7 mouse cellular contexts compared by ENCODE assay signal in genomic region chr2:4614276-4614929, GRCm38 (mm10). TPM values are rescaled to one million over a fixed set of nuclear protein-coding genes. Genes with fewer than 3 reads are reported as not detected.
DNase-seq lines count a peak whose midpoint lies in the region; ATAC-seq lines count a peak whose summit lies in the region.
"Not testable (repeated sequence)": the region's sequence is repeated elsewhere in the genome, so short reads cannot be mapped to it uniquely, and the experiment has no call there.

No protein-coding gene starts in this region.

- H3K4me1 ChIP-seq in heart, embryonic 16.5 days (ENCODE audit: control insufficient read depth, insufficient read depth, low read length); intestine, embryonic 14.5 days (replicated peaks; ENCODE audit: control insufficient read depth, insufficient read depth, low read length); kidney, embryonic 14.5 days (ENCODE audit: control insufficient read depth, insufficient read depth, low read length); liver, embryonic 13.5 days (replicated peaks); midbrain, embryonic 15.5 days: not testable (repeated sequence)

- H3K9ac ChIP-seq in heart, embryonic 16.5 days (ENCODE audit: low read length); intestine, embryonic 14.5 days (ENCODE audit: low read length); kidney, embryonic 14.5 days (ENCODE audit: low read depth, low read length); liver, embryonic 13.5 days; midbrain, embryonic 15.5 days: not testable (repeated sequence)

- not testable (repeated sequence) for H3K4me3 ChIP-seq in heart, embryonic 16.5 days (ENCODE audit: low read length); intestine, embryonic 14.5 days (ENCODE audit: low read depth, low read length); kidney, embryonic 14.5 days (ENCODE audit: low read length); liver, embryonic 13.5 days (replicated peaks); midbrain, embryonic 15.5 days

- 0 out of 2 replicates have a peak, but pooled peaks have one; percentile 36 for ATAC-seq in erythroblast, adult 5-6 weeks (replicated peaks; ENCODE audit: low FRiP score, poor library complexity, severe bottlenecking)
- peak; percentile 67 for ATAC-seq in heart, embryonic 16.5 days (replicated peaks; ENCODE audit: extremely low read depth, insufficient read depth, low FRiP score)
- ATAC-seq in intestine, embryonic 14.5 days (replicated peaks; ENCODE audit: low FRiP score, low TSS enrichment, low read depth) = 0 out of 2 replicates have a peak, but pooled peaks have one; percentile 15
- ATAC-seq in kidney, embryonic 14.5 days (ENCODE audit: low FRiP score, low TSS enrichment) = peak; percentile 22
- peak; percentile 26; the same call in 1 of the 2 replicates for ATAC-seq in liver, embryonic 13.5 days (ENCODE audit: low read depth)
- peak; percentile 64 for ATAC-seq in midbrain, embryonic 15.5 days (replicated peaks)

- peak overlapping the region; percentile 48 for H3K27ac ChIP-seq in heart, embryonic 16.5 days (ENCODE audit: low read length)
- not testable (repeated sequence) for H3K27ac ChIP-seq in intestine, embryonic 14.5 days (ENCODE audit: low read depth); kidney, embryonic 14.5 days (ENCODE audit: low read depth, low read length); liver, embryonic 13.5 days; midbrain, embryonic 15.5 days

- peaks cover 28% of the 10 kb centered on the region for H3K36me3 ChIP-seq in heart, embryonic 16.5 days (ENCODE audit: control insufficient read depth, insufficient read depth)
- peaks cover 42% of the 10 kb centered on the region for H3K36me3 ChIP-seq in intestine, embryonic 14.5 days (ENCODE audit: control insufficient read depth, insufficient read depth, low read length)
- peaks cover 45% of the 10 kb centered on the region for H3K36me3 ChIP-seq in kidney, embryonic 14.5 days (ENCODE audit: control insufficient read depth, insufficient read depth, low read length)
- H3K36me3 ChIP-seq in liver, embryonic 13.5 days = peaks cover 50% of the 10 kb centered on the region
- peaks cover 29% of the 10 kb centered on the region for H3K36me3 ChIP-seq in midbrain, embryonic 15.5 days (replicated peaks)

- H3K27me3 ChIP-seq in heart, embryonic 16.5 days (ENCODE audit: control insufficient read depth, insufficient read depth, low read length); intestine, embryonic 14.5 days (replicated peaks; ENCODE audit: control insufficient read depth, insufficient read depth, low read length); kidney, embryonic 14.5 days (ENCODE audit: control insufficient read depth, insufficient read depth, low read length); liver, embryonic 13.5 days; midbrain, embryonic 15.5 days (replicated peaks): not testable (repeated sequence)

- 34% methylated on average over 6 of the region's 6 CpGs for WGBS in heart, embryonic 16.5 days
- 57% methylated on average over 6 of the region's 6 CpGs for WGBS in intestine, embryonic 14.5 days
- WGBS in kidney, embryonic 14.5 days = 35% methylated on average over 6 of the region's 6 CpGs
- 78% methylated on average over 6 of the region's 6 CpGs for WGBS in liver, embryonic 13.5 days (ENCODE audit: insufficient replicate concordance)
- WGBS in midbrain, embryonic 15.5 days = 59% methylated on average over 6 of the region's 6 CpGs

- DNase-seq in heart, adult 11 months = peak; percentile 95
- not testable (repeated sequence) for DNase-seq in intestine, embryonic 14.5 days (ENCODE audit: low spot score); liver, embryonic 13.5 days

- H3K9me3 ChIP-seq in heart, embryonic 16.5 days (replicated peaks; ENCODE audit: control insufficient read depth, low read length); intestine, embryonic 14.5 days (ENCODE audit: control insufficient read depth, low read length); kidney, embryonic 14.5 days (ENCODE audit: control insufficient read depth, low read length); liver, embryonic 13.5 days (replicated peaks); midbrain, embryonic 15.5 days: not testable (repeated sequence)

- H3K4me2 ChIP-seq in heart, embryonic 16.5 days (ENCODE audit: low read depth, low read length); intestine, embryonic 14.5 days (ENCODE audit: low read length); kidney, embryonic 14.5 days (replicated peaks; ENCODE audit: low read depth, low read length); liver, embryonic 13.5 days; midbrain, embryonic 15.5 days: not testable (repeated sequence)

RNA-seq across cellular contexts. Expression of gene Prpf18, which starts 37.5 kb away (rescaled TPM):
- total RNA-seq in erythroblast, adult 5-6 weeks (2015; ENCODE audit: low replicate concordance) = 66.9 and 78.2 TPM in 2 replicates
- 197 and 224 TPM in 2 replicates for total RNA-seq in erythroblast, adult 5-6 weeks (2017; ENCODE audit: low replicate concordance)
- 28.3 and 34.2 TPM in 2 replicates for polyA plus RNA-seq in heart, embryonic 16.5 days (2015; fragmentation: Nextera tagmentation; extraction: Ambion mirVana)
- polyA plus RNA-seq in intestine, embryonic 14.5 days (2014; fragmentation: Nextera tagmentation; extraction: Ambion mirVana) = 26.7 and 31.1 TPM in 2 replicates
- 20.4 and 38.8 TPM in 2 replicates for polyA plus RNA-seq in kidney, embryonic 14.5 days (2014; fragmentation: Nextera tagmentation; extraction: Ambion mirVana)
- polyA plus RNA-seq in liver, embryonic 13.5 days (2015; fragmentation: Nextera tagmentation; extraction: Ambion mirVana) = 27.3 and 34.2 TPM in 2 replicates
- polyA plus RNA-seq in midbrain, embryonic 15.5 days (2015; fragmentation: Nextera tagmentation; extraction: Ambion mirVana) = 45.8 and 49.3 TPM in 2 replicates

Comparison
In these comparisons a context has a peak if more than half of its experiments do, and no peak if none do; other contexts are left out.
1. ATAC-seq: peak in every context shown above with its lines; median percentile 67 in heart, embryonic 16.5 days; 64 in midbrain, embryonic 15.5 days; 36 in erythroblast, adult 5-6 weeks; 26 in liver, embryonic 13.5 days; 22 in kidney, embryonic 14.5 days; 15 in intestine, embryonic 14.5 days.